Mouse (Mus musculus) embryo, embryonic 10.5 days (tissue): ENCODE measurements at regions not wholly inside any gene's neighbourhood (a gene's known extent, or its start where the extent isn't known, plus 50 kb on each side); places are given as distances from the start of the nearest gene placed in this dataset.

Source experiments
- DNase-seq: peaks from one replicate; pipeline ENCODE4 v3.0.0-alpha.2; 2015; ENCODE audit warnings: low spot score

GRCm38 (mm10) chr7:93136061-93136460, 56.4 kb downstream of the Fam181b start:
- no peak for DNase-seq

GRCm38 (mm10) chr7:93147379-93147778, 67.7 kb downstream of the Fam181b start:
- peak; percentile 10 for DNase-seq

GRCm38 (mm10) chr7:93151321-93151720, 71.7 kb downstream of the Fam181b start:
- no peak for DNase-seq

GRCm38 (mm10) chr7:93197106-93197505, 117.4 kb downstream of the Fam181b start:
- no peak for DNase-seq
